Mouse (Mus musculus) neural tube, embryonic 12.5 days (tissue): Measurements from ENCODE around the gene Rbm5. TPM values are rescaled to one million over a fixed set of nuclear protein-coding genes. Genes with fewer than 3 reads are reported as not detected.

Experiments used
- ATAC-seq: fragments of 200-750 bp; cut with Nextera tagmentation; 2 replicates; pipeline ENCODE4 v1.8.0; 2017; ENCODE audit warnings: low read depth, mild to moderate bottlenecking, moderate TSS enrichment, moderate library complexity; ENCODE audit not compliant: low FRiP score
- H3K27ac ChIP-seq: fragments of 300-500 bp; sonication (generic); 2 replicates; pipeline ENCODE4 v1.5.1; 2016
- H3K27me3 ChIP-seq: fragments of 300-500 bp; sonication (generic); replicated peaks from 2 replicates; pipeline ENCODE4 v1.6.1; 2016; ENCODE audit warnings: mild to moderate bottlenecking
- H3K36me3 ChIP-seq: fragments of 300-500 bp; sonication (generic); 2 replicates; pipeline ENCODE4 v1.6.1; 2016; ENCODE audit warnings: mild to moderate bottlenecking
- H3K4me1 ChIP-seq: fragments of 300-500 bp; sonication (generic); 2 replicates; pipeline ENCODE4 v1.6.1; 2016
- H3K4me2 ChIP-seq: fragments of 300-500 bp; sonication (generic); replicated peaks from 2 replicates; pipeline ENCODE4 v1.6.1; 2016; ENCODE audit warnings: mild to moderate bottlenecking
- H3K4me3 ChIP-seq: fragments of 300-500 bp; sonication (generic); 2 replicates; pipeline ENCODE4 v1.5.1; 2016
- H3K9ac ChIP-seq: fragments of 300-500 bp; sonication (generic); 2 replicates; pipeline ENCODE4 v1.6.1; 2016; ENCODE audit warnings: mild to moderate bottlenecking
- H3K9me3 ChIP-seq: fragments of 300-500 bp; sonication (generic); 2 replicates; pipeline ENCODE4 v1.6.1; 2016; ENCODE audit warnings: mild to moderate bottlenecking
- WGBS: fragments of 180-500 bp; shearing (Covaris S2); methylation state at CpG from one replicate; pipeline ENCODE4 v1.1.7; 2016; 5-methylcytosine and 5-hydroxymethylcytosine counted together
- polyA plus RNA-seq: library from polyadenylated mRNA; unstranded; fragments of >200 nt; fragmentation: Nextera tagmentation; extraction: Ambion mirVana; gene quantifications from 2 replicates; pipeline ENCODE4 v1.2.1, GENCODE M21; 2016

Gene Rbm5
- polyA plus RNA-seq, 1 experiment from 2014 or later: 231 TPM

- Histone ChIP-seq H3K9me3 (no peaks in the 10 kb centered on the region), H3K4me1 (no peaks in the 10 kb centered on the region), H3K27me3 (no peaks in the 10 kb centered on the region), H3K4me3 (no peak overlapping the region), H3K27ac (no peak overlapping the region), H3K36me3 (peaks cover 94% of the 10 kb centered on the region), H3K9ac (no peak overlapping the region), H3K4me2 (no peak overlapping the region)
- 98% methylated on average over 5 of the region's 5 CpGs for WGBS
- ATAC-seq: no peak
These were observed 20.4 kb downstream of the Rbm5 start for GRCm38 (mm10) chr9:107750378-107750777.

DNA sequence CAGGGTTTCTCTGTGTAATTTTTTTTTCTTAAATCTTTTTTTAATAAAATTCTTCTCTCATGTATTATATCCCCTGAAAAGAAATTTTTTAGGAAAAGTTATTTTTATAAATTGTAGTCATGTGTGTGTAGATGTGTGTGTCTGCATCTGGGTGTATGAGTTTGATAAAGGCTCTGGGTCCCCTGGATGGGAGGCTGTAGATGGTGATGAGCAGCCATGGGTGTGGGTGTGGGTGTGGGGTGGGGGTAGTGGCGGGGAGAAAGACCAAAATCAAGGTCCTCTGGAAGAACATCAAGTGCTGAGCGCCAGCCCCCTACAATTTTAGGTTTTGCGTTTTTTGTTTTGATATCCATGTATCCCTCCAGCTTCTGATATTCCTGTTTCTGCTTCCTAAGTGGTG is 22.7 kb downstream of the Rbm5 start:
- H3K27ac ChIP-seq: no peak overlapping the region
- H3K9me3 ChIP-seq: no peaks in the 10 kb centered on the region
- H3K36me3 ChIP-seq: peaks cover 97% of the 10 kb centered on the region
- no peak overlapping the region for H3K4me3 ChIP-seq
- H3K4me1 ChIP-seq: no peaks in the 10 kb centered on the region
- no peak overlapping the region for H3K9ac ChIP-seq
- H3K27me3 ChIP-seq: no peaks in the 10 kb centered on the region
- ATAC-seq: no peak
- WGBS: 95% methylated on average over 3 of the region's 3 CpGs
- H3K4me2 ChIP-seq: no peak overlapping the region

DNA sequence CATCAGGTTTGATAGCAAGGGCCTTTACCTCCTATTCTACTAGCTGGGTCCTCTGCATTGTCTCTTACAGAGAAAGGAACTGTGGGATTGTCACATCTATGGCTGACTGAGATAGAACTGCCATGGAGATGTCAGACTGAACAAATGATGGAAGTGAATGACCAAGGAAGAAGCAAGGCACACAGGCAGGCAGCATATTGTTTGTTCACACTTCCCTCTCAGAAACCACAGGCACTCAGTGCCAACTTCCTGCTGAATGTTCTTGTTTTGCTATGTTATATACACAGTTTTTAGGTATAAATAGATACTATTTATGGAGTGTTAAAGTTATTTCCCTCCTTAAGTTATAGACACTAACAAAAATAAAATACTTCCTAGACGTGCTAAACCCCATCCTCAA is 23.5 kb downstream of the Rbm5 start:
- H3K27me3 ChIP-seq: no peaks in the 10 kb centered on the region
- H3K27ac ChIP-seq: no peak overlapping the region
- H3K4me3 ChIP-seq: no peak overlapping the region
- H3K9ac ChIP-seq: no peak overlapping the region
- H3K4me1 ChIP-seq: no peaks in the 10 kb centered on the region
- peaks cover 98% of the 10 kb centered on the region for H3K36me3 ChIP-seq
- H3K4me2 ChIP-seq: no peak overlapping the region
- H3K9me3 ChIP-seq: no peaks in the 10 kb centered on the region
- WGBS: 92% methylated on average over 1 of the region's 1 CpGs
- no peak for ATAC-seq

GRCm38 (mm10) chr9:107746679-107747078 is 24.1 kb downstream of the Rbm5 start:
- 88% methylated on average over 3 of the region's 3 CpGs for WGBS
- H3K27ac ChIP-seq: no peak overlapping the region
- H3K36me3 ChIP-seq: peaks cover 98% of the 10 kb centered on the region
- H3K4me1 ChIP-seq: no peaks in the 10 kb centered on the region
- no peak overlapping the region for H3K4me2 ChIP-seq
- no peaks in the 10 kb centered on the region for H3K9me3 ChIP-seq
- no peak overlapping the region for H3K4me3 ChIP-seq
- ATAC-seq: no peak
- no peaks in the 10 kb centered on the region for H3K27me3 ChIP-seq
- no peak overlapping the region for H3K9ac ChIP-seq

- H3K9me3 ChIP-seq: no peaks in the 10 kb centered on the region
- WGBS: 92% methylated on average over 6 of the region's 6 CpGs
- peaks cover 98% of the 10 kb centered on the region for H3K36me3 ChIP-seq
- H3K4me2 ChIP-seq: no peak overlapping the region
- no peak overlapping the region for H3K9ac ChIP-seq
- H3K4me3 ChIP-seq: no peak overlapping the region
- H3K27ac ChIP-seq: no peak overlapping the region
- H3K27me3 ChIP-seq: no peaks in the 10 kb centered on the region
- ATAC-seq: no peak
- H3K4me1 ChIP-seq: no peaks in the 10 kb centered on the region
These were observed 26.7 kb downstream of the Rbm5 start for GRCm38 (mm10) chr9:107744061-107744460.

- H3K36me3 ChIP-seq: peaks cover 54% of the 10 kb centered on the region
- WGBS: 53% methylated on average over 4 of the region's 4 CpGs
- ATAC-seq: peak; percentile 64
These were observed 32.0 kb downstream of the Rbm5 start for GRCm38 (mm10) chr9:107738841-107739202.

GRCm38 (mm10) chr9:107738020-107738840 is 32.6 kb downstream of the Rbm5 start:
- H3K9me3 ChIP-seq: no peaks in the 10 kb centered on the region
- 22% methylated on average over 7 of the region's 7 CpGs for WGBS
- ATAC-seq: peak; percentile 38

More at GRCm38 (mm10) chr9:107738841-107739202, 32.0 kb downstream of the Rbm5 start:
- no peak overlapping the region for H3K27ac ChIP-seq
- H3K4me1 ChIP-seq: peaks cover 29% of the 10 kb centered on the region
- H3K4me3 ChIP-seq: no peak overlapping the region
- peaks cover 16% of the 10 kb centered on the region for H3K27me3 ChIP-seq
- H3K4me2 ChIP-seq: no peak overlapping the region
- H3K9ac ChIP-seq: no peak overlapping the region
- no peaks in the 10 kb centered on the region for H3K9me3 ChIP-seq

DNA sequence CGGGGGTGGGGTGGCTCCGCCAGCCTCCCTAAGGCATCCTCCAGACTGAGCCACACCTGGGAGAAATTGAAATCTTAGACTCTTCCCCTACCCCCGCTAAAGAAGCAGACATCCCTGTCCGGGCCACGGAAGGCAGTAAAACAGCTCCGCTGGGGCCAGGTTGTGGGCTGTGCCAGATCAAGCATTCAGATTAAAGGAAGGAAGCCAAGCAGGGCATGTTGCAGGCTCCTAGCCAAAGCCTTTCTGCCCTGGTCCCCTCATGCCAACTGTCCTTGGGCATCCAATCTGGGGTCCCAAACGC is 34.7 kb downstream of the Rbm5 start:
- peaks cover 30% of the 10 kb centered on the region for H3K4me1 ChIP-seq
- WGBS: 0% methylated on average over 7 of the region's 7 CpGs
- no peak overlapping the region for H3K4me3 ChIP-seq

More at GRCm38 (mm10) chr9:107738020-107738840, 32.6 kb downstream of the Rbm5 start:
- peaks cover 49% of the 10 kb centered on the region for H3K36me3 ChIP-seq
- no peak overlapping the region for H3K9ac ChIP-seq
- peaks cover 29% of the 10 kb centered on the region for H3K4me1 ChIP-seq
- H3K4me2 ChIP-seq: no peak overlapping the region
- H3K27ac ChIP-seq: peak overlapping the region; percentile 32; the same call in 1 of the 2 replicates
- H3K27me3 ChIP-seq: peaks cover 16% of the 10 kb centered on the region
- no peak overlapping the region for H3K4me3 ChIP-seq

DNA sequence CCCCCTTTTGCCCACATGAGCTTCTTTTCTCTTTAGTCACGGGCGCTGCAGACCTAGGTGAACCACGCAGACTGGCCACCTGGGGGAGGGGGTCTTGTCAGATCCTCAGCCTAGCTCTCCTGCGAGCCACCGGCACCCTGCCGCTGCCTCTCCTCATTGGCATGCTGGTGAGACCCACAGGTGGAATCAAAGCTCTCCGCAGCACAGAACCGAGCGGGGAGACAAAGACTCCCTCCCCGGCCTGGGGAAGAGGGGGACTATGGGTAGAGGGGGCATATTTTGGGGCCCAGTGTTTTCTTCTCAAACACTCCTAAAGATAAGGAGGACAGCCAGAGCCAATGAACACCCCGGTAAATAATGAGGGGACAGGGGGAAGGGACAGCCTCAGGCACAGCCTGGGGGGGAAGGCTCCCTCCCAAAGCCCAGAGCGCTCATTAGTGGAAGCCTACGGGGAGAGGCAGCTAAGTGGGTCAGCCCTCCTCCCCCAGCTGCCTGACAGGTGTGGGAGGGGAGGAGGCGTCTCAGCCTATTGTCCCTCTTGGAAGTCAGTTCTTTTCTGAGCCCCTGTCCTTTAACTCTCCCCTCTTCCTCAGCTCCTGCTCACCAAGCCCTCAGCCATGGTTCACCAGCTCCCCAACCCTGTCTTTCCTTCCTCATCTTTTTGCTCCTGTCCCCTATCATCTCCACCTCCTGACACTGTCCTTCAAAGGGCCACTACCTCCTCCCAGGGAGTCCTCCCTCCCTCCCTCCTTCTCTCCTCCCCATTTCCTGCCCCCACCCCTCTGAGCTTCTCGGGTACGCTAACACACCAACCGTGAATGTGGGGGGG is 35.2 kb downstream of the Rbm5 start:
- no peak for ATAC-seq
- H3K9ac ChIP-seq: 0 out of 2 replicates have a peak overlapping the region, but pooled peaks have one; percentile 13
- H3K4me3 ChIP-seq: no peak overlapping the region
- peaks cover 16% of the 10 kb centered on the region for H3K27me3 ChIP-seq
- no peak overlapping the region for H3K27ac ChIP-seq
- H3K9me3 ChIP-seq: no peaks in the 10 kb centered on the region
- WGBS: 4% methylated on average over 17 of the region's 17 CpGs
- H3K4me1 ChIP-seq: peaks cover 35% of the 10 kb centered on the region
- peaks cover 22% of the 10 kb centered on the region for H3K36me3 ChIP-seq
- peak overlapping the region; percentile 48 for H3K4me2 ChIP-seq

More for the DNA sequence above, 34.7 kb downstream of the Rbm5 start:
- Histone ChIP-seq H3K4me2 (peak overlapping the region; percentile 48), H3K27me3 (peaks cover 16% of the 10 kb centered on the region), H3K9me3 (no peaks in the 10 kb centered on the region), H3K9ac (0 out of 2 replicates have a peak overlapping the region, but pooled peaks have one; percentile 13), H3K27ac (no peak overlapping the region), H3K36me3 (peaks cover 28% of the 10 kb centered on the region)
- no peak for ATAC-seq

GRCm38 (mm10) chr9:107734567-107734971 is 36.2 kb downstream of the Rbm5 start:
- H3K9ac ChIP-seq: no peak overlapping the region
- H3K36me3 ChIP-seq: peaks cover 12% of the 10 kb centered on the region
- H3K9me3 ChIP-seq: no peaks in the 10 kb centered on the region
- peaks cover 45% of the 10 kb centered on the region for H3K4me1 ChIP-seq
- H3K27me3 ChIP-seq: peaks cover 16% of the 10 kb centered on the region
- H3K4me3 ChIP-seq: no peak overlapping the region
- no peak overlapping the region for H3K4me2 ChIP-seq
- H3K27ac ChIP-seq: no peak overlapping the region
- no peak for ATAC-seq
- WGBS: 27% methylated on average over 7 of the region's 7 CpGs

GRCm38 (mm10) chr9:107729709-107730108 is 41.1 kb downstream of the Rbm5 start:
- ATAC-seq: no peak
- Histone ChIP-seq H3K9me3 (no peaks in the 10 kb centered on the region), H3K9ac (no peak overlapping the region), H3K4me1 (peaks cover 51% of the 10 kb centered on the region), H3K4me3 (no peak overlapping the region), H3K36me3 (no peaks in the 10 kb centered on the region), H3K4me2 (no peak overlapping the region), H3K27me3 (no peaks in the 10 kb centered on the region), H3K27ac (no peak overlapping the region)
- 14% methylated on average over 3 of the region's 3 CpGs for WGBS

- H3K27me3 ChIP-seq: no peaks in the 10 kb centered on the region
- no peak overlapping the region for H3K4me3 ChIP-seq
- no peaks in the 10 kb centered on the region for H3K36me3 ChIP-seq
- H3K9ac ChIP-seq: no peak overlapping the region
- 78% methylated on average over 6 of the region's 6 CpGs for WGBS
- H3K4me2 ChIP-seq: no peak overlapping the region
- H3K4me1 ChIP-seq: peaks cover 51% of the 10 kb centered on the region
- no peak for ATAC-seq
- no peaks in the 10 kb centered on the region for H3K9me3 ChIP-seq
- H3K27ac ChIP-seq: no peak overlapping the region
These were observed 41.7 kb downstream of the Rbm5 start for GRCm38 (mm10) chr9:107728919-107729670.
